Mouse (Mus musculus) neural tube, embryonic 12.5 days (tissue): Measurements from ENCODE around the gene Rapsn. TPM values are rescaled to one million over a fixed set of nuclear protein-coding genes. Genes with fewer than 3 reads are reported as not detected.

Experiments used
- ATAC-seq: fragments of 200-750 bp; cut with Nextera tagmentation; 2 replicates; pipeline ENCODE4 v1.8.0; 2017; ENCODE audit warnings: low read depth, mild to moderate bottlenecking, moderate TSS enrichment, moderate library complexity; ENCODE audit not compliant: low FRiP score
- H3K27ac ChIP-seq: fragments of 300-500 bp; sonication (generic); 2 replicates; pipeline ENCODE4 v1.5.1; 2016
- H3K27me3 ChIP-seq: fragments of 300-500 bp; sonication (generic); replicated peaks from 2 replicates; pipeline ENCODE4 v1.6.1; 2016; ENCODE audit warnings: mild to moderate bottlenecking
- H3K36me3 ChIP-seq: fragments of 300-500 bp; sonication (generic); 2 replicates; pipeline ENCODE4 v1.6.1; 2016; ENCODE audit warnings: mild to moderate bottlenecking
- H3K4me1 ChIP-seq: fragments of 300-500 bp; sonication (generic); 2 replicates; pipeline ENCODE4 v1.6.1; 2016
- H3K4me2 ChIP-seq: fragments of 300-500 bp; sonication (generic); replicated peaks from 2 replicates; pipeline ENCODE4 v1.6.1; 2016; ENCODE audit warnings: mild to moderate bottlenecking
- H3K4me3 ChIP-seq: fragments of 300-500 bp; sonication (generic); 2 replicates; pipeline ENCODE4 v1.5.1; 2016
- H3K9ac ChIP-seq: fragments of 300-500 bp; sonication (generic); 2 replicates; pipeline ENCODE4 v1.6.1; 2016; ENCODE audit warnings: mild to moderate bottlenecking
- H3K9me3 ChIP-seq: fragments of 300-500 bp; sonication (generic); 2 replicates; pipeline ENCODE4 v1.6.1; 2016; ENCODE audit warnings: mild to moderate bottlenecking
- WGBS: fragments of 180-500 bp; shearing (Covaris S2); methylation state at CpG from one replicate; pipeline ENCODE4 v1.1.7; 2016; 5-methylcytosine and 5-hydroxymethylcytosine counted together
- polyA plus RNA-seq: library from polyadenylated mRNA; unstranded; fragments of >200 nt; fragmentation: Nextera tagmentation; extraction: Ambion mirVana; gene quantifications from 2 replicates; pipeline ENCODE4 v1.2.1, GENCODE M21; 2016

Rapsn gene
- polyA plus RNA-seq, 1 experiment from 2014 or later: 3.5 TPM

DNA sequence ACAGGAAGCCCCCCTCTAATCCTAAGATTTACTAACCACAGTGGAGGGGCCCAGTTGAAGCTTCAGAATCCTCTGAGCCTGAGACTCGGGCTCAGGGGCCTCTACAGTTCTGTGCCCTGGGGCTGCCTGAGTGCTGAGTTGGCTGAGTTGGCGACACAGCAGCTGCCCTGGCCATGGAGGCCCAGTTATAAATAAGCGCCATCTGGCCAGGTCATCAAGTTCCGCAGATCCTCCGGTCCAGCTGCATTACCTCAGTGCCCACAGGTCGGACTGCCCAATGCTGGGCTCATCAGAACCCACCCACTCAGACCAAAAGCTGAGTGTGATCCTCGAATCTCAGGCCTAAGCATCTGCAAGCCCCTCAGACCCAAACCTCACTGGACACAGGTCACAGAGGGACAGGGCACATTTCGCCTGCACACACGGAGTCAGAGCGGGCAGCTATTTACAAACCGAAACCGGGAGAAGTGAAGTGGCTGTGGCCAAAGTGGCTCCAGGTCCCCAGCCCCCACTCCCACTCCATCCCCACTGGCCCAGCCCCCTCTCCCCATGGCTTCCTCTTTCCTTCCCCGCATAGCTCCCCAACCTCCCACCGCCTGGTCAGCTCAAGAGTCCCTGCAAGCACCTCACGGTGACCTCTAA is 48.9 kb downstream of the Rapsn start:
- Histone ChIP-seq H3K27me3 (no peaks in the 10 kb centered on the region), H3K9ac (no peak overlapping the region), H3K4me1 (no peaks in the 10 kb centered on the region), H3K4me3 (no peak overlapping the region), H3K4me2 (no peak overlapping the region), H3K27ac (no peak overlapping the region), H3K9me3 (no peaks in the 10 kb centered on the region), H3K36me3 (no peaks in the 10 kb centered on the region)
- ATAC-seq: no peak
- 83% methylated on average over 15 of the region's 15 CpGs for WGBS

DNA sequence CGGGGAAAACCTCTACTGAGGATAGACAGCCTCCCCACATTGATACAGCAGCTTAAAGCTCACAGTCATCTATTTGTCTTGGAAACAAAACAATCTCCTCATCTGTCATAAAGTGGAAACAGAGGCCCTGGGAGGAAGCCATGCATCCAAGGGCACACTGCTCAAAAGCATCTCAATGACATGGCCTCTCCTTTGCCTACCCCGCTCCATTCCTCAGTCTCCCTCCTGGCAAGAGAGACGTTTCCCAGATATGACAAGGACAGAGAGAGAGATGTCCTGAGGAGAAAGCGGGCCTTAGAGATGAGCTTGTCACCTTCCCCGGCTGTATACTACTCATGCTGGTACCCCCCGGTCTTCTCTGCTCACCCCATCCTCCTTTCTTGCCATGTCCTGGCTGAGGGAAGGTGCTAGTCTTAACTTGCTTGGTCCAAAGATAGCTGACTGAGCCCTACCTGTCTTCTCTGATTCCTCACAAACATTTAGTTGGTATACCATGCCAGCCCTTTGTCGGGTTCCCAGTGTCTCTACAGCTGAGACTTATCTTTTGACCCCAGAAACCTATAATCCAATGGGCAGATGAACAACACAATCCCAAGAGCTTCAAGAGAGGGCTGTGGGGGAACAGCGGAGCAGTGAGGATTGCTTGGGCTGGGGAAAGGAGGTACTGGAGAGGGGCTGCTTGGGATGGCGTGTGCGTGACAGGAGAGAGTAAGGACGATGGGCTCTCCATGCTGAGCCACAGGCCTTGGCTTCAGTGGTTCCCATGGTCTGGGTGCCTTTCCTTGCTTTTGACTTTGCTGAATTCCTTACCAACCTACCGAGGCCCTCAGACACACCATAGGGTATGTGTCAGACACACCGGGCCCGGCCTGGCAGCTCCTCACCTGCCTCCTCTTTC is 50.3 kb downstream of the Rapsn start:
- H3K4me1 ChIP-seq: no peaks in the 10 kb centered on the region
- no peak overlapping the region for H3K4me3 ChIP-seq
- H3K27me3 ChIP-seq: no peaks in the 10 kb centered on the region
- H3K27ac ChIP-seq: no peak overlapping the region
- ATAC-seq: no peak
- no peaks in the 10 kb centered on the region for H3K36me3 ChIP-seq
- H3K4me2 ChIP-seq: no peak overlapping the region
- 86% methylated on average over 14 of the region's 14 CpGs for WGBS
- H3K9ac ChIP-seq: no peak overlapping the region
- H3K9me3 ChIP-seq: no peaks in the 10 kb centered on the region

DNA sequence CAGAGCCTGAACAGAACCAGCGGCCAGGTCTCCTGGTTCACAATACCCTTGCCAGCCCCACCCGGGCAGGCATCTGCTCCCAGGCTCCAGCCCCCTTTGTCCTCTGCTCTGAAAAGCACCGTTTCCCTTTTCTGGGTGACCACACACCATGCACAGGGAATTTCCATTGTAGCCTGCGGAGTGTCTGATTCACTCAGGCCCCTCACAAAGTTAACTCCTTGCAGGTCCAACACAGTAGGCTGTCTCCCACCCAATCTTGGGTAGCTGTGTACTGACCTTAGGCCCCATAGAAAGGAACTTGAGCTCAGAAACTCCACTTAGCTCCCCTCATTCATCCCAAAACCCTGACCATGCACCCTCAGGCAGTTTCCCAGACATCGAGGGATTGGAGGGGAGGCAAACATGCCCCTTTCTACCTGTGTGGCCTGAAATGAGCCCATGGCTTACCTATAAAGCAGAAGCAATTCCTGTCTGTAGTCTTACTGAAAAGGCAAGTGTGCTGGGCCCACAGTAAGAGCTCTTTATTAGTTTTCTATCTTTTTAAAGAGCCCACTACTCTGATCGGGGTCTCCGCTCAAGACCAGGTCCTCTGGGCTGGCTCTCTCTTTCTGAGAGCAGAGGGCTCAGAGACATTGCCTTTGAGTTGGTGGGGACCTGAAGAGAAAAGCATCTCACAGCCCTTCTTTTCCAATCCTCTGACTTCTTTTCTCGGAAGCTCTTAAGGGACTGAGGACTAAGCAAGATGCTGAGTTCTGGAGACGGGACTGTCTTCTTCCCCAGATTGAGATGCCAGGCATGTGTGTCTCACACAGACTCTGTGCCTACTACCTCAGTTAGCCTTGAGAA is 51.2 kb downstream of the Rapsn start:
- no peak overlapping the region for H3K9ac ChIP-seq
- no peak overlapping the region for H3K4me2 ChIP-seq
- no peak overlapping the region for H3K27ac ChIP-seq
- WGBS: 65% methylated on average over 9 of the region's 9 CpGs
- H3K4me1 ChIP-seq: no peaks in the 10 kb centered on the region
- no peak overlapping the region for H3K4me3 ChIP-seq
- ATAC-seq: no peak
- no peaks in the 10 kb centered on the region for H3K36me3 ChIP-seq
- H3K27me3 ChIP-seq: no peaks in the 10 kb centered on the region
- no peaks in the 10 kb centered on the region for H3K9me3 ChIP-seq

DNA sequence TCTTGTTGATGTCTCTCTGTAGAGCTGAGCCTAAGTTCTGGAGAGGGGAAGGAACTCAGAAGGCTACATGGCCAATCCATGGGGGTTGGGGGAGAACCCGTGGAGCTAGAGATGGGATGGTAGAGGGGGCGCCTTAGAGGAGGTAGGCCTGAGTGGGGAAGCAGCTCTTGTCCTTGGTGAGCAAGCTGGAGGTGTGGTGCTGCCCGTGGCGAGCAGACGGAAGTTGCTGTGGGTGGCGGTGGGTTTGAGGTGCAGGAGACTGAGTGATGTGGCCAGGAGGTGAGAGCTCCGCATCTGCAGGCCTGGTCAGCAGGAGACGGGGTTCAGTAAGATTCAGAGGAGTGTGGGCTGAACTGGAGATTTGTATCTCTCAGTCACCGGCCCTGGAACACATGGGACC is 52.0 kb downstream of the Rapsn start:
- ATAC-seq: no peak
- Histone ChIP-seq H3K9ac (no peak overlapping the region), H3K9me3 (no peaks in the 10 kb centered on the region), H3K4me1 (no peaks in the 10 kb centered on the region), H3K36me3 (no peaks in the 10 kb centered on the region), H3K27me3 (no peaks in the 10 kb centered on the region), H3K4me2 (no peak overlapping the region), H3K27ac (no peak overlapping the region), H3K4me3 (no peak overlapping the region)
- 88% methylated on average over 9 of the region's 9 CpGs for WGBS

DNA sequence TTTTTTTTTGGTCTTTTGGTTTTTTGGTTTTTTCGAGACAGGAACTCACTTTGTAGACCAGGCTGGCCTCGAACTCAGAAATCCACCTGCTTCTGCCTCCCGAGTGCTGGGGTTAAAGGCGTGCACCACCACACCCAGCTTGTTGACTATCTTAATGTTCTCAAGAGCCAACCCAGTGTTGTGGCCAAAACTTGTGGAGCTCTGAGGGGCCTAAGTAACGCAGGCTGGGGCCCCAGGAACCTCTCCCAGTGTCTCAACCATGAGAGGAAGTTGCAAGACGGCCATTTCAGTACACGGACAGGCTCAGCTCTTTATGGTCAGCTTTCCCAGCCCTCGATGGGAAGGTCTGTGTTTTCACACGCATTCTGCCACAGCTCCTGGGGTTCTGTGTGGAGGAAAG is 53.6 kb downstream of the Rapsn start:
- no peak for ATAC-seq
- H3K27ac ChIP-seq: no peak overlapping the region
- 73% methylated on average over 9 of the region's 9 CpGs for WGBS
- H3K4me3 ChIP-seq: no peak overlapping the region
- no peaks in the 10 kb centered on the region for H3K4me1 ChIP-seq
- H3K9ac ChIP-seq: no peak overlapping the region
- no peaks in the 10 kb centered on the region for H3K9me3 ChIP-seq
- no peak overlapping the region for H3K4me2 ChIP-seq
- H3K27me3 ChIP-seq: no peaks in the 10 kb centered on the region
- H3K36me3 ChIP-seq: no peaks in the 10 kb centered on the region

DNA sequence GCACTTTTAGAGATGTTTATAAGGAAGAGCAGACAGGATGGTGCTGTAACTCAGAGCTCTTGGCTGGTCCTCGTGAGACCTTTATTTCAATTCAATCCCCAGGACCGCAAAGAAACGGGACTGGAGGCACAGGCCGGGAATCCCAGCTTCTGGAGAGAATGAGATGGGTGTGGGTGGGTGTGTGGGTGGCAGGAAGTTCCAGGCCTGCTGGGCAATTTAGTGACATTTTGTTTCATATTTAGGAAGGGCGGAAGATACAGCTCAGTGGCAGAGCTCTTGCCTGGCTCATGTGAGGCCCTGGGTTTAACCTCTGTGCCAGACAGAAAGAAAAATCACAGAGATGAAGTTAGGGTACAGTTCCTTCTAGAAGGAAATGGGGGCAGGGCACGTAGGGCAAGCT is 54.8 kb downstream of the Rapsn start:
- Histone ChIP-seq H3K4me1 (no peaks in the 10 kb centered on the region), H3K9ac (no peak overlapping the region), H3K9me3 (no peaks in the 10 kb centered on the region), H3K36me3 (no peaks in the 10 kb centered on the region), H3K4me3 (no peak overlapping the region), H3K27ac (no peak overlapping the region), H3K27me3 (no peaks in the 10 kb centered on the region), H3K4me2 (no peak overlapping the region)
- ATAC-seq: no peak
- WGBS: 85% methylated on average over 6 of the region's 6 CpGs

DNA sequence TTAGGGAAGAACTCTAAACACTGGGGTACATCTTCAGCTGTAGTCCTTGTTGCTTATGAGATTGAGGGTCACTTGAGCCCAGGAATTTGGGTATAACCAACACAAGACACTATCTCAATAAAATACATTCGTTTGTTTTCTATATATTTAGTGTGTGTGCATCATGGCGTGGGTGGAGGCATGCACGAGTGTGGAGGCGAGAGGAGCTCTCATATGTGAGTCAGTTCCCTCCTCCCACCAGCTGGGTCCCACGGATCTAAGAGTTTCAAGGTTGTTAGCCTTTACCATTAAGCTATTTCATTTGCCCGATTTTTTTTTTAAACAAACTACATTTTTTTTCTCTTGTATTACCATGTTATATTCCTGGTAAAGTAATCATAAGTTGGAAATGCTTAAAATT is 55.4 kb downstream of the Rapsn start:
- WGBS: 80% methylated on average over 6 of the region's 6 CpGs
- H3K9ac ChIP-seq: no peak overlapping the region
- ATAC-seq: no peak

More for the DNA sequence above, 55.4 kb downstream of the Rapsn start:
- H3K9me3 ChIP-seq: no peaks in the 10 kb centered on the region
- H3K27ac ChIP-seq: no peak overlapping the region
- H3K4me3 ChIP-seq: no peak overlapping the region
- H3K4me2 ChIP-seq: no peak overlapping the region
- H3K27me3 ChIP-seq: no peaks in the 10 kb centered on the region
- H3K4me1 ChIP-seq: no peaks in the 10 kb centered on the region
- H3K36me3 ChIP-seq: no peaks in the 10 kb centered on the region

Other genes with a start within 250 kb of the Rapsn start
- 216 and 237 TPM in 2 replicates for gene Mtch2, start 188.5 kb upstream of the Rapsn start, polyA plus RNA-seq
- gene C1qtnf4, start 149.8 kb upstream of the Rapsn start, polyA plus RNA-seq: 62.3 and 74.0 TPM in 2 replicates
- gene Kbtbd4, start 130.9 kb upstream of the Rapsn start, polyA plus RNA-seq: 46.8 and 48.2 TPM in 2 replicates
- gene Ndufs3, start 130.8 kb upstream of the Rapsn start, polyA plus RNA-seq: 195 and 205 TPM in 2 replicates
- gene Celf1, start 95.2 kb upstream of the Rapsn start, polyA plus RNA-seq: 143 and 146 TPM in 2 replicates
- gene Psmc3, start 18.4 kb downstream of the Rapsn start, polyA plus RNA-seq: 281 and 296 TPM in 2 replicates
- gene Slc39a13, start 34.8 kb downstream of the Rapsn start, polyA plus RNA-seq: 30.0 and 30.9 TPM in 2 replicates
- gene Spi1, start 46.8 kb downstream of the Rapsn start, polyA plus RNA-seq: 4.0 and 4.6 TPM in 2 replicates
- 0.30 and 0.80 TPM in 2 replicates for gene Mybpc3, start 82.5 kb downstream of the Rapsn start, polyA plus RNA-seq
- 42.0 and 51.8 TPM in 2 replicates for gene Madd, start 148.2 kb downstream of the Rapsn start, polyA plus RNA-seq
- gene Nr1h3, start 167.2 kb downstream of the Rapsn start, polyA plus RNA-seq: 1.0 and 1.7 TPM in 2 replicates
- 35.3 and 39.8 TPM in 2 replicates for gene Acp2, start 167.3 kb downstream of the Rapsn start, polyA plus RNA-seq
- 7.5 and 9.3 TPM in 2 replicates for gene Ddb2, start 201.4 kb downstream of the Rapsn start, polyA plus RNA-seq
- gene Pacsin3, start 220.3 kb downstream of the Rapsn start, polyA plus RNA-seq: 20.8 and 22.1 TPM in 2 replicates
- 79.6 and 81.0 TPM in 2 replicates for gene Arfgap2, start 229.4 kb downstream of the Rapsn start, polyA plus RNA-seq